Mouse (Mus musculus) stomach, embryonic 16.5 days (tissue): Measurements from ENCODE around the gene Lrrc74b. TPM values are rescaled to one million over a fixed set of nuclear protein-coding genes. Genes with fewer than 3 reads are reported as not detected.

Experiments used
- ATAC-seq: fragments of 200-750 bp; cut with Nextera tagmentation; 2 replicates; pipeline ENCODE4 v1.8.0; 2017; ENCODE audit warnings: moderate number of reproducible peaks, moderate TSS enrichment; ENCODE audit not compliant: insufficient read depth, low FRiP score
- H3K27ac ChIP-seq: fragments of 300-500 bp; sonication (generic); 2 replicates; pipeline ENCODE4 v1.5.1; 2014; ENCODE audit warnings: low read length
- H3K27me3 ChIP-seq: fragments of 300-500 bp; sonication (generic); 2 replicates; pipeline ENCODE4 v1.6.1; 2014; ENCODE audit warnings: low read length, control low read depth, mixed read lengths; ENCODE audit not compliant: control insufficient read depth, insufficient read depth
- H3K36me3 ChIP-seq: fragments of 300-500 bp; sonication (generic); 2 replicates; pipeline ENCODE4 v1.6.1; 2014; ENCODE audit warnings: low read length; ENCODE audit not compliant: control insufficient read depth, insufficient read depth
- H3K4me1 ChIP-seq: fragments of 300-500 bp; sonication (generic); 2 replicates; pipeline ENCODE4 v1.6.1; 2014; ENCODE audit warnings: low read length, control low read depth, mixed read lengths; ENCODE audit not compliant: control insufficient read depth, insufficient read depth
- H3K4me2 ChIP-seq: fragments of 300-500 bp; sonication (generic); 2 replicates; pipeline ENCODE4 v1.6.1; 2014; ENCODE audit warnings: low read depth, low read length, mixed read lengths
- H3K4me3 ChIP-seq: fragments of 300-500 bp; sonication (generic); replicated peaks from 2 replicates; pipeline ENCODE4 v1.5.1; 2014; ENCODE audit warnings: mild to moderate bottlenecking, low read length
- H3K9ac ChIP-seq: fragments of 300-500 bp; sonication (generic); 2 replicates; pipeline ENCODE4 v1.6.1; 2014; ENCODE audit warnings: low read length
- H3K9me3 ChIP-seq: fragments of 300-500 bp; sonication (generic); replicated peaks from 2 replicates; pipeline ENCODE4 v1.6.1; 2016; ENCODE audit warnings: low read length, control low read depth; ENCODE audit not compliant: control insufficient read depth
- WGBS: fragments of 180-500 bp; shearing (Covaris S2); extraction: QIAGEN DNeasy Blood & Tissue Kit; methylation state at CpG from one replicate; pipeline ENCODE4 v1.1.7; 2014; 5-methylcytosine and 5-hydroxymethylcytosine counted together
- polyA plus RNA-seq: library from polyadenylated mRNA; unstranded; fragments of >200 nt; fragmentation: Nextera tagmentation; extraction: Ambion mirVana; gene quantifications from 2 replicates; pipeline ENCODE4 v1.2.1, GENCODE M21; 2015

Gene Lrrc74b
- polyA plus RNA-seq = 0.34 and 0.51 TPM in 2 replicates

DNA sequence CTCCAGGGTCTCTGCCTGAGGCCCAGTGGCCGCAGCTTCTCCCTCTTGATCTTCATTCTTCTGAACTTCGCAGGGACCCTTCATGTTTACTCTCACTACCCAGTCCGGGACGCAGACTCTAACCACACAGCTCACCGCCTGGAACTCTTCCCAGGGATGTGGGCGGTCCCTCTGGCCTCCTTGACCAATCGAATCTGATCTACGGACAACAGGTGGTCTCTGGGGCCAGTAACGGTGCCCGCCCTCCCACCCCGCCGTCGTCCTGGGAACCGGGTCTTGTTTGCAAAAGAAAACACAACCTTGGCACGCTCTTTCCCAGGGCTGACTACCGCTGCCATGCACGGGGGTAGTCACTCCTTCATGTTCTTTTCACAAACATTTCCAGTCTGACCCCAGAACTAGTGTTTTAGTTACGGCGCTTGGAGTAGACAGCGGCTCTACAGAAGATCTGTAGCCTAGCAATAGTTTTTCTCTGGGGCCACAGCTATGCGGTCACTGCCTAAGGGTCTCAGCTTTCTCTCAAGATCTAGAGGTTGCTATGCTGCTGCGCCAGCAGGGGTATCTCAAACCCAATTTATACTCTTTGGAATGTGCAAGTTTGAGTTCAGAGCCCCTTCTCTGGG lies at the start of gene Lrrc74b:
Lrrc74b (minus strand) TSS at position 120 of the 623 bp plus-strand sequence.
- H3K27me3 ChIP-seq = no peaks in the 10 kb centered on the region
- peak within 1 kb of the TSS; percentile 59 for H3K9ac ChIP-seq
- H3K4me3 ChIP-seq = peak within 1 kb of the TSS; percentile 24
- no peaks in the 10 kb centered on the region for H3K9me3 ChIP-seq
- 2% methylated on average over 22 of the region's 22 CpGs for WGBS
- no peaks in the 10 kb centered on the region for H3K36me3 ChIP-seq
- H3K27ac ChIP-seq = peak within 1 kb of the TSS; percentile 84
- ATAC-seq = peak; percentile 90
- peaks cover 17% of the 10 kb centered on the region for H3K4me1 ChIP-seq
- peak within 1 kb of the TSS; percentile 57 for H3K4me2 ChIP-seq

GRCm38 (mm10) chr16:17605684-17606083 lies 44.6 kb upstream of the Lrrc74b start:
- 81% methylated on average over 5 of the region's 5 CpGs for WGBS
- H3K4me2 ChIP-seq = no peak overlapping the region
- H3K9ac ChIP-seq = no peak overlapping the region
- H3K4me3 ChIP-seq = no peak overlapping the region
- no peak for ATAC-seq
- no peak overlapping the region for H3K27ac ChIP-seq
- H3K9me3 ChIP-seq = 0 out of 2 replicates have a peak, but pooled peaks cover 3% of the 10 kb centered on the region
- no peaks in the 10 kb centered on the region for H3K4me1 ChIP-seq
- H3K27me3 ChIP-seq = no peaks in the 10 kb centered on the region
- no peaks in the 10 kb centered on the region for H3K36me3 ChIP-seq

DNA sequence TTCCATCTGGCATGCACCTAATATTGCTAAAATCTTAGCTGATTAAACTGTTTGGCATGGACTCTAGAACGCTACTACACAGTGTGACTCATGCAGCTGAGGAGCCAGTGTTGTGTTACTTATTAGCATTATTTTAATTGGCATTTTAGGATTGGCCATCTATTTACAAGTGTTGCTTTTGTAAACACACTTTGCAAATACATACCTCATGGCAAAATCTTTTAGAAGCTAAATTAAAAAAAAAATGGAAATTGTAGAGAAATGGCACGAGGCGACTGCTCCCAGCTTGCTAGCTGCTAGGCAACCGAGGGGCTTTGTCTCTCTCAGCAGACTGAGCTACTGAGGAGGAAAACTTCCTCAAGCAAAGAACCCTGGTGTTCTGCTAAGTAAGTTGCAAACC lies 43.9 kb upstream of the Lrrc74b start:
- Histone ChIP-seq H3K9me3 (0 out of 2 replicates have a peak, but pooled peaks cover 3% of the 10 kb centered on the region), H3K4me1 (no peaks in the 10 kb centered on the region), H3K27me3 (no peaks in the 10 kb centered on the region), H3K4me3 (no peak overlapping the region), H3K4me2 (no peak overlapping the region), H3K9ac (no peak overlapping the region), H3K36me3 (no peaks in the 10 kb centered on the region), H3K27ac (no peak overlapping the region)
- 63% methylated on average over 4 of the region's 4 CpGs for WGBS
- no peak for ATAC-seq

GRCm38 (mm10) chr16:17600944-17601562 lies 40.0 kb upstream of the Lrrc74b start:
- Histone ChIP-seq H3K9me3 (no peaks in the 10 kb centered on the region), H3K27me3 (no peaks in the 10 kb centered on the region), H3K27ac (no peak overlapping the region), H3K36me3 (no peaks in the 10 kb centered on the region), H3K9ac (no peak overlapping the region), H3K4me2 (no peak overlapping the region), H3K4me3 (no peak overlapping the region), H3K4me1 (no peaks in the 10 kb centered on the region)
- WGBS = 54% methylated on average over 3 of the region's 3 CpGs
- no peak for ATAC-seq

- ATAC-seq = no peak
- no peak overlapping the region for H3K4me2 ChIP-seq
- H3K9ac ChIP-seq = no peak overlapping the region
- no peaks in the 10 kb centered on the region for H3K27me3 ChIP-seq
- 23% methylated on average over 2 of the region's 2 CpGs for WGBS
- no peaks in the 10 kb centered on the region for H3K4me1 ChIP-seq
- no peaks in the 10 kb centered on the region for H3K36me3 ChIP-seq
- no peak overlapping the region for H3K27ac ChIP-seq
- H3K4me3 ChIP-seq = no peak overlapping the region
- no peaks in the 10 kb centered on the region for H3K9me3 ChIP-seq
Observed at GRCm38 (mm10) chr16:17590731-17591130, 29.7 kb upstream of the Lrrc74b start.

GRCm38 (mm10) chr16:17584555-17584954 lies 23.5 kb upstream of the Lrrc74b start:
- Histone ChIP-seq H3K36me3 (no peaks in the 10 kb centered on the region), H3K4me3 (no peak overlapping the region), H3K27ac (no peak overlapping the region), H3K4me1 (no peaks in the 10 kb centered on the region), H3K4me2 (no peak overlapping the region), H3K9me3 (no peaks in the 10 kb centered on the region), H3K27me3 (no peaks in the 10 kb centered on the region), H3K9ac (no peak overlapping the region)
- no peak for ATAC-seq
- 87% methylated on average over 7 of the region's 7 CpGs for WGBS

DNA sequence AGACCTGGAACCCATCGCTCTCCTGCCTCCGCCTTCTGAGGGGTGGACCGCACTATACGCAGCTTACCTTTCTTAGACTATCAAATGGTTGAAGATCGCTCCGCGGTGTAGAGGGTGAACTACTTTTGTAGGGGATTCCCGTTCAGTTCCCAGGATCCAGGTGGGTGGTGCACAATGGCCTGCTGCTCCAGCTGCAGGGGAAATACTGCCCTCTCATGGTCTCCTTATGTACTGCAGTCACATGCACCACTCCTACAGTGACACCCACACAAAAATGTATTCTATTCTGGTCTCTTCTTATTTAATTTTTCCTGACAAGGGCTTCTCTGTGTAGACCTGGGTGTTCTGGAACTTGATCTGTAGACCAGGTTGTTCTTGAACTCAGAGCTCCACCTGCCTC lies 22.0 kb upstream of the Lrrc74b start, which contains the start of gene Slc7a4:
Slc7a4 (minus strand) TSS at position 151 of the 400 bp plus-strand sequence.
- WGBS = 26% methylated on average over 8 of the region's 8 CpGs
- Histone ChIP-seq H3K9ac (no peak within 1 kb of the TSS), H3K4me1 (no peaks in the 10 kb centered on the region), H3K27ac (no peak within 1 kb of the TSS), H3K27me3 (no peaks in the 10 kb centered on the region), H3K9me3 (no peaks in the 10 kb centered on the region), H3K36me3 (no peaks in the 10 kb centered on the region), H3K4me3 (no peak within 1 kb of the TSS), H3K4me2 (no peak within 1 kb of the TSS)
- no peak for ATAC-seq

- 21% methylated on average over 8 of the region's 8 CpGs for WGBS
- Histone ChIP-seq H3K4me3 (peak overlapping the region; percentile 66), H3K4me1 (peaks cover 11% of the 10 kb centered on the region), H3K27me3 (no peaks in the 10 kb centered on the region), H3K36me3 (no peaks in the 10 kb centered on the region), H3K9ac (peak overlapping the region; percentile 79), H3K9me3 (no peaks in the 10 kb centered on the region), H3K27ac (0 out of 2 replicates have a peak overlapping the region, but pooled peaks have one; percentile 51), H3K4me2 (peak overlapping the region; percentile 88)
- ATAC-seq = no peak
Observed at GRCm38 (mm10) chr16:17576825-17577215, 15.8 kb upstream of the Lrrc74b start.
